Mouse (Mus musculus) bone marrow macrophage, adult 2 months (primary cell): ENCODE results near the gene Rnf43. TPM values are rescaled to one million over a fixed set of nuclear protein-coding genes. Genes with fewer than 3 reads are reported as not detected.

Experiments
- H3K27ac ChIP-seq: 2 replicates; pipeline ENCODE4 v1.5.1; 2012; ENCODE audit warnings: low read depth, low read length; ENCODE audit not compliant: insufficient read depth
- H3K4me1 ChIP-seq: 2 replicates; pipeline ENCODE4 v1.6.1; 2012; ENCODE audit warnings: low read length; ENCODE audit not compliant: control insufficient read depth, insufficient read depth
- H3K4me3 ChIP-seq: 2 replicates; pipeline ENCODE4 v1.5.1; 2012; ENCODE audit warnings: mild to moderate bottlenecking, low read length, moderate library complexity; ENCODE audit not compliant: insufficient read depth
- CTCF ChIP-seq: IDR thresholded peaks from 2 replicates; pipeline ENCODE4 v1.5.1; 2012; ENCODE audit warnings: low read depth, mild to moderate bottlenecking, low read length, moderate library complexity
- POLR2A ChIP-seq: IDR thresholded peaks from 2 replicates; pipeline ENCODE4 v1.6.1; 2012; ENCODE audit warnings: mild to moderate bottlenecking, low read depth, low read length, borderline replicate concordance
- polyA plus RNA-seq: library from polyadenylated mRNA; stranded (reverse); fragments of >200 nt; gene quantifications from 2 replicates; pipeline ENCODE4 v1.2.4, GENCODE M21; 2012; ENCODE audit not compliant: missing spikeins, insufficient read depth, insufficient read length

Gene Rnf43
- polyA plus RNA-seq, 1 experiment = not detected

- peaks cover 2% of the 10 kb centered on the region for H3K4me1 ChIP-seq
- H3K4me3 ChIP-seq = no peak overlapping the region
- TF ChIP-seq CTCF = no peak
- no peak overlapping the region for H3K27ac ChIP-seq
These were observed 19.7 kb upstream of the Rnf43 start for GRCm38 (mm10) chr11:87642865-87643264.

DNA sequence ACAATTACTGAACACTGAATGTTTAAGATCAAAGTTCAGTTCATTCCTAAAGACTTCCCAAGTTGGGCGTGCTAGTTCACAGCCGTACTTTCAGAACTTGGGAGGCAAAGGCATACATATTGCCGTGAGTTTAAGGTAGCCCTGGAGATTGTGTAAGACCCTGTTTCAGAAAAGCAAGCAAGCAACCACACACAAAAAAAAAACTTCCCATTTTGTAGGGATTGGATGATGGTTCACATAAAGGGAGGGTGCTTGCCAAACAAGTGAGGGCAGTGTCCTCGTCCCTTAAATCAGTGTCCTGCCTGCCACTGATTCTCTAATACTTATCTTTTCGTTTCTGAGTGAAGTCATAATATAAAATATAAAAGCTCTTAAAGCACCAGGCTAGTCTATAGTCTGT, 7.8 kb upstream of the Rnf43 start:
- peaks cover 3% of the 10 kb centered on the region; the same call in 1 of the 2 replicates for H3K4me1 ChIP-seq
- TF ChIP-seq CTCF (no peak), POLR2A (no peak)
- no peak overlapping the region for H3K27ac ChIP-seq
- H3K4me3 ChIP-seq = no peak overlapping the region

GRCm38 (mm10) chr11:87659216-87659615, 3.3 kb upstream of the Rnf43 start:
- Histone ChIP-seq H3K4me1 (peaks cover 3% of the 10 kb centered on the region; the same call in 1 of the 2 replicates), H3K4me3 (no peak overlapping the region), H3K27ac (no peak overlapping the region)
- TF ChIP-seq POLR2A (no peak), CTCF (no peak)

DNA sequence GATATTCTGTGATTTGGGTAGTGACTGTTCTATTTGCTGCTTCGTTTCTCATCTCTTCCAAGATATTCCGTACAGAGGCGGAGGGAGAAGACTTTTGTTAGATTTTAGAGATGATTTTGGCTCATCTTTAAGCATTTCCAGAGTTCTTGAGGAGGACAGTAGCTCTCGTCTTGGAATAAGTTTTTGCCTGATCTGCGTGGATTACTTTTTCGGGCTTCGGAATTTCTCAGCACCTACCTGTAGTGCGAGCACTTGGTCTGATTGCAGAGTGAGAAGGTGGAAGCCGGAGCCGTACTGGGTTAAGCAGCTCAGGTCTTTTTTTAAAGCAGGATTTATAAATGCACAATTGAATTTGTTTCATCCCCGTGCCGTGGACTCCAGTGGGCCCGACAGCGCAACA, 300 bp downstream of the Rnf43 start:
- H3K4me1 ChIP-seq = peaks cover 5% of the 10 kb centered on the region
- H3K4me3 ChIP-seq = peak overlapping the region; percentile 47
- no peak overlapping the region for H3K27ac ChIP-seq
- TF ChIP-seq POLR2A (no peak), CTCF (no peak)

GRCm38 (mm10) chr11:87663948-87664347, 1.4 kb downstream of the Rnf43 start:
- no peak for TF ChIP-seq POLR2A
- TF ChIP-seq CTCF = no peak
- H3K4me1 ChIP-seq = peaks cover 5% of the 10 kb centered on the region
- no peak overlapping the region for H3K4me3 ChIP-seq
- no peak overlapping the region for H3K27ac ChIP-seq

DNA sequence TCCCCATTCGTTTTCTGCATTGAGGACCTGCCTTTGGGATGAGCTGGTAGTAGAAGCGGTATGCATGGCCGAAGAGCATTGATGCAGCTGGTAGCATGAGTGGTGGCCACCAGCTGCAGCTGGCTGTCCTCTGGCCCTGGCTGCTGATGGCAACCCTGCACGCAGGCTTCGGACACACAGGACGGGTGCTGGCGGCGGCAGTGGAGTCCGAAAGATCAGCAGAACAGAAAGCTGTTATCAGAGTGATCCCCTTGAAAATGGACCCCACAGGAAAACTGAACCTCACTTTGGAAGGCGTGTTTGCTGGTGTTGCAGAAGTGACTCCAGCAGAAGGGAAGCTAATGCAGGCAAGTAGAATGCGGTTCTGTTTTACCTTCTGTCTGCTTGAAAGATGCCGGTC, 2.0 kb downstream of the Rnf43 start:
- H3K27ac ChIP-seq = no peak overlapping the region
- H3K4me3 ChIP-seq = no peak overlapping the region
- TF ChIP-seq CTCF (no peak), POLR2A (no peak)
- peaks cover 5% of the 10 kb centered on the region for H3K4me1 ChIP-seq

GRCm38 (mm10) chr11:87665224-87665623, 2.7 kb downstream of the Rnf43 start:
- Histone ChIP-seq H3K4me1 (peaks cover 5% of the 10 kb centered on the region), H3K4me3 (no peak overlapping the region), H3K27ac (no peak overlapping the region)
- no peak for TF ChIP-seq CTCF
- no peak for TF ChIP-seq POLR2A

- no peak overlapping the region for H3K4me3 ChIP-seq
- H3K27ac ChIP-seq = no peak overlapping the region
- H3K4me1 ChIP-seq = peaks cover 5% of the 10 kb centered on the region
- TF ChIP-seq CTCF (no peak), POLR2A (no peak)
These were observed 3.1 kb downstream of the Rnf43 start for GRCm38 (mm10) chr11:87665658-87666057.

DNA sequence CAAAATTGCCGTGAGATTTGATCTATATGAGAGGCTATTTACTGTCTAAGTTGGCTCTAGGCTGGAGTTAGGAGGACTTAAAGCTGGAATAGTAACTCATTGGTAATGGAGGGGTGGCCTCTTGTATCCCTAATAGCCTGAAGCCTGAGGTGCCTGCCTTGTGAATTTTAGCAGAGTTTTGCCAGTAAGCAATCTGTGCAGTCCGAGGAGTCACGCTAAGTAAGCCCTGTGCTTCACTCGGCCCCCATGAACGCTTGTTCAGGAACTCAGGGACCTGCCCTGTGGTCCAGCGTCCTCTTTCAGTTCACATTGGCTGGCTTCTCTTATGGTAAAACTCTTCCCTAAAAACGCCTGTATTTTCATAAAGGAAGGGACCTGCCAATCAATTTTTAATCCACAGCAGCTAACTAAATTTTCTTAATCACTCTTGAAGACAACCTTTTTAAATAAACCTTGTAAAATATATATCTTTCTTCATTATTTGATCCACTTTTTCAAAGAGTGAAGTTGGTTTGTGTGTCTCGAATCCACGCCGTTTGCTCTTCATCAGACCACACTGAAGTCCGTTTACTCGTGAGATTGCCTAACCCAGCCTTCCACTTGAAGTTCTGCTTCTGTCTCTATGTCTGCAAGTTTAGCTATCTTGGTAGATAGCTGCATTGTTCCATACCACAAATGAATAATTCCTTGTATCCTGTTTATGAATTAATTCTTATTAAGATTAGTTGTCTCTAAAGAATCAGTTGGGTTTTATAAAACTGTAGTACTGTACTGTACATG, 3.9 kb downstream of the Rnf43 start:
- Histone ChIP-seq H3K27ac (no peak overlapping the region), H3K4me1 (peaks cover 5% of the 10 kb centered on the region), H3K4me3 (no peak overlapping the region)
- TF ChIP-seq CTCF (no peak), POLR2A (no peak)

DNA sequence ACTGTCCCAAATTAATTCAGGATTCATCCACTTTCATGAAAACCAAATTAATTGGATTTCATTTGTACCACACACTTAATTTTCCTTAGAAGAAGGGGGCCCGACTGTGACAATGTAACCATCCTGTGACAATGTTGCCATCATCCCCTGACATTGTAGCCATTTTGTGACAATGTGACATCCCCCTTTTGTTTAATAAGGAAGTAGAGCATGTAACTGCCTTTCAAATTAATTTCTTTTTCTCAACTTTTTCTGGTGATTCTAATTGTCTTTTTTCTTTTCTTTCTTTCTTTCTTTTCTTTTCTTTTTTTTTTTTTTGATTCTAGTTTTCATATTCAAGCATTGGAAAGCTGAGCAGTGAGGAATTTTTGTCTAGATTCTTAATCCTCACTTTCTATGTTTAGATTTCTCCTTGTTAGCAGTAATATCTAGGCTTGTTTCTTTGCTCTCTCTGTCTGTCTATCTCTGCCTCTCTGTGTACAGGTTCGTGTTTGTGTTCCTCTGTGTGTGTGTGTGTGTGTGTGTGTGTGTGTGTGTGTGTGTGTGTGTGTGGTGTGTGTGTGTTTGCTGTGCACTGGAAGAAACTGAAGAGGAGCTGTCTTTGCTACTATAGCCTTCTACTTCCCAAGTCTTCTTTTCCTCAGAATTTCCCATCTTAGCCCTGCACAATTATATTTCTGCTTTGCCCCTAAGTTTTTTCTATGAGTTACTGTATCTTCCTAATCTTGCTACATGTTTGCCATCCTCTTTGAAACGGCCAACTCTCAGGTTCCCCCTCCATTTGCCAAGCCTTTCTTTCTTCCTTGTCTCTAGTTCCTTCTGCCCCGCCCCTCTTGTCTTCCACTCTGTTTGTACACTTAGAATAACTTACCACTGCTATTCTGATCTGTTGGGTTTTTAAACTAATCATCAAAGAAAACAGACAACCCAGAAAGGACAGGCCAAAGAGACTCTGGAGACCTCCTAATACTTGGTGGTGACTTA, 4.9 kb downstream of the Rnf43 start:
- TF ChIP-seq POLR2A = no peak
- TF ChIP-seq CTCF = no peak

More for the DNA sequence above, 4.9 kb downstream of the Rnf43 start:
- H3K4me1 ChIP-seq = peaks cover 5% of the 10 kb centered on the region
- no peak overlapping the region for H3K4me3 ChIP-seq
- H3K27ac ChIP-seq = no peak overlapping the region
